In the genomic region with DNA sequence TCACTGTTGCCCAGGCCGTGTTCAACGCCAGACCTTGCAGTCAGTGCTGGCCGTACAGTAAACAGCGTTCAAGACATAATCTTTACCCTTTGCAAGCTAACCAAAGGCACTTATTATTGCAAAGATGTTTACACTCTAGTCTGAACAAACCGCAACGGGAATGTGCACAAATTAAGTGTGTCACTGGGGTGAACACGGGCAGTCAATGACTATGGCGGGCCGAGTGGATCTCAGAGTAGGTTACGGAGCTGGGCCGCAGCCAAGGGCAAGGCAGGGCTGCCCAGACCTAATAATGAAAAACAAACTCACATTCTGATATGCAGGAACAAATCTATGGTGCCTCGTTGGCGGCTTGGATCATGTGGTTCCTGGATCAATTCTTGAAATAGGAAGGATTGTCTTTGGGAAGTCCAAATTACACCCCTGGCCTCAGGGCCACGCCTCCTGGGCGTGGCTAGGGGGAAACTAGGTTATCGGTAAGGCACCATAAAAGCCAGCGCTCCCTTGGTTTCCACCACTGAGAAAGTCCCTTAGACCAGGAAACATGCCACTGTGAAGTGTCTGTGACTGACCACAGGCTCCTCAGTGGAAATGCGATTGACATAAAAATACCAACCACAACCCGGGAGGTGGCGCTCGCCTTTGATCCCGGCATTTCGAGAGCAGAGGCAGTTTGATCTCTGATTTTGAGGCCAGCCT, we compare ENCODE assay signal across 10 mouse cellular contexts. TPM values are rescaled to one million over a fixed set of nuclear protein-coding genes. Genes with fewer than 3 reads are reported as not detected.
DNase-seq lines count a peak whose midpoint lies in the region; ATAC-seq lines count a peak whose summit lies in the region.
"Had no signal": no experiment of that assay in that cellular context is flagged by ENCODE, and none has a peak within 500 bp of the region (broad histone marks: within the 10 kb centered on the region; RNA-seq: fewer than 3 reads in every experiment).

No protein-coding gene starts in this region.

- 50% methylated on average over 23 of the region's 23 CpGs for WGBS in heart, embryonic 12.5 days
- 21% methylated on average over 23 of the region's 23 CpGs for WGBS in large intestine, adult 2 months
- WGBS in midbrain, embryonic 16.5 days = 55% methylated on average over 23 of the region's 23 CpGs

- no peaks in the 10 kb centered on the region for H3K9me3 ChIP-seq in heart, embryonic 12.5 days (replicated peaks)
- no peaks in the 10 kb centered on the region for H3K9me3 ChIP-seq in midbrain, embryonic 16.5 days (replicated peaks; ENCODE audit: control insufficient read depth, low read length, poor library complexity, severe bottlenecking)
- H3K9me3 ChIP-seq: G1E had no signal

- H3K9ac ChIP-seq in heart, embryonic 12.5 days = no peak overlapping the region; the same call in 1 of the 2 replicates
- H3K9ac ChIP-seq in midbrain, embryonic 16.5 days (ENCODE audit: low read depth, low read length) = no peak overlapping the region

- 0 out of 2 replicates have a peak, but pooled peaks cover 6% of the 10 kb centered on the region for H3K27me3 ChIP-seq in heart, embryonic 12.5 days (replicated peaks)
- no peaks in the 10 kb centered on the region for H3K27me3 ChIP-seq in midbrain, embryonic 16.5 days (ENCODE audit: control insufficient read depth, insufficient read depth, low read depth, low read length)

- no peak for DNase-seq in heart, postnatal 36 days
- peak; percentile 76 for DNase-seq in ZHBTc4 (ENCODE audit: low read depth, low spot score)
- DNase-seq in large intestine, adult 2 months (ENCODE audit: low read depth, low spot score) = peak; percentile 65
- DNase-seq in ovary, postnatal 36 days (ENCODE audit: low spot score) = no peak
- DNase-seq: kidney, adult 9 months had no signal

- ATAC-seq in heart, embryonic 12.5 days (ENCODE audit: insufficient number of reproducible peaks, low FRiP score) = no peak
- ATAC-seq in megakaryocyte progenitor cell, adult 5-6 weeks (replicated peaks; ENCODE audit: poor library complexity) = peak; percentile 32
- ATAC-seq in inflammation-experienced regulatory T-cells, adult 6 months = no peak
- ATAC-seq in midbrain, embryonic 16.5 days = no peak

- H3K4me1 ChIP-seq in heart, embryonic 12.5 days (replicated peaks) = peaks cover 15% of the 10 kb centered on the region
- no peaks in the 10 kb centered on the region for H3K4me1 ChIP-seq in midbrain, embryonic 16.5 days (ENCODE audit: control insufficient read depth, insufficient read depth, low read length)

- H3K4me2 ChIP-seq in heart, embryonic 12.5 days = peak overlapping the region; percentile 34; the same call in 1 of the 2 replicates
- H3K4me2 ChIP-seq in midbrain, embryonic 16.5 days (ENCODE audit: low read length) = no peak overlapping the region

- 0 out of 2 replicates have a peak overlapping the region, but pooled peaks have one; percentile 11 for H3K27ac ChIP-seq in heart, embryonic 12.5 days (ENCODE audit: poor library complexity, severe bottlenecking)
- no peak overlapping the region for H3K27ac ChIP-seq in midbrain, embryonic 16.5 days (ENCODE audit: low read length)

- no peak overlapping the region for H3K4me3 ChIP-seq in heart, embryonic 12.5 days
- H3K4me3 ChIP-seq in midbrain, embryonic 16.5 days (ENCODE audit: low read depth, low read length) = no peak overlapping the region

- no peaks in the 10 kb centered on the region for H3K36me3 ChIP-seq in heart, embryonic 12.5 days
- H3K36me3 ChIP-seq in midbrain, embryonic 16.5 days (ENCODE audit: control insufficient read depth, insufficient read depth, low read length) = no peaks in the 10 kb centered on the region
- H3K36me3 ChIP-seq: G1E had no signal

- intact Hi-C loops in heart, postnatal 36 days (cut with DNase I) = no loop called here

RNA-seq across cellular contexts. Expression of a gene that starts 13.2 kb away (rescaled TPM):
- 762 and 794 TPM in 2 replicates for polyA plus RNA-seq in heart, embryonic 12.5 days (2016; fragmentation: Nextera tagmentation; extraction: Ambion mirVana)
- 1,000 to 10,000 TPM; 6,013 to 6,518 TPM for total RNA-seq in heart, postnatal 36 days (2021)
- 2.2 and 2.6 TPM in 2 replicates for polyA plus RNA-seq in large intestine, adult 2 months (2012; rRNA removed)
- total RNA-seq in megakaryocyte progenitor cell, adult 5-6 weeks (2015) = not detected in 2 replicates
- total RNA-seq in megakaryocyte progenitor cell, adult 5-6 weeks (2017) = not detected in 2 replicates
- 1 to 10 TPM in 1 of 3 experiments, not detected in 2; 1.6 TPM for polyA plus RNA-seq in inflammation-experienced regulatory T-cells, adult 6 months (2017; shearing (Covaris generic))
- polyA plus RNA-seq in midbrain, embryonic 16.5 days (2015; fragmentation: Nextera tagmentation; extraction: Ambion mirVana) = 257 and 308 TPM in 2 replicates
- total RNA-seq: G1E had no signal
- polyA plus RNA-seq: G1E had no signal

RNA-seq across cellular contexts. Expression of a gene that starts 13.3 kb away (rescaled TPM):
- 0.88 and 1.5 TPM in 2 replicates for polyA plus RNA-seq in heart, embryonic 12.5 days (2016; fragmentation: Nextera tagmentation; extraction: Ambion mirVana)
- under 1 TPM; 0.57 to 0.89 TPM for total RNA-seq in heart, postnatal 36 days (2021)
- 0.35 TPM in 1 of 2 replicates, not detected in the other for polyA plus RNA-seq in large intestine, adult 2 months (2012; rRNA removed)
- total RNA-seq in megakaryocyte progenitor cell, adult 5-6 weeks (2015) = not detected in 2 replicates
- total RNA-seq in megakaryocyte progenitor cell, adult 5-6 weeks (2017) = not detected in 2 replicates
- not detected for polyA plus RNA-seq in inflammation-experienced regulatory T-cells, adult 6 months (2017; shearing (Covaris generic))
- 1.1 and 1.5 TPM in 2 replicates for polyA plus RNA-seq in midbrain, embryonic 16.5 days (2015; fragmentation: Nextera tagmentation; extraction: Ambion mirVana)
- total RNA-seq: G1E had no signal
- polyA plus RNA-seq: G1E had no signal

RNA-seq across cellular contexts. Expression of a gene that starts 16.2 kb away (rescaled TPM):
- 13.6 and 14.1 TPM in 2 replicates for polyA plus RNA-seq in heart, embryonic 12.5 days (2016; fragmentation: Nextera tagmentation; extraction: Ambion mirVana)
- 1 to 10 TPM; 2.1 to 2.5 TPM for total RNA-seq in heart, postnatal 36 days (2021)
- polyA plus RNA-seq in large intestine, adult 2 months (2012; rRNA removed) = 289 and 323 TPM in 2 replicates
- 0.07 TPM in 1 of 2 replicates, not detected in the other for total RNA-seq in megakaryocyte progenitor cell, adult 5-6 weeks (2015)
- total RNA-seq in megakaryocyte progenitor cell, adult 5-6 weeks (2017) = not detected in 2 replicates
- polyA plus RNA-seq in inflammation-experienced regulatory T-cells, adult 6 months (2017; shearing (Covaris generic)) = under 1 TPM in 2 of 3 experiments, not detected in 1; 0.39 to 0.75 TPM
- polyA plus RNA-seq in midbrain, embryonic 16.5 days (2015; fragmentation: Nextera tagmentation; extraction: Ambion mirVana) = 29.6 and 39.9 TPM in 2 replicates
- total RNA-seq: G1E had no signal
- polyA plus RNA-seq: G1E had no signal

Comparison
In these comparisons a context has a peak if more than half of its experiments do, and no peak if none do; other contexts are left out.
1. DNase-seq: peak in ZHBTc4 (single experiment) and large intestine, adult 2 months (single experiment); none in heart, postnatal 36 days (0 of 2) and ovary, postnatal 36 days (single experiment).
2. RNA of a gene that starts 13.2 kb away (polyA plus RNA-seq): 762 to 794 TPM in heart, embryonic 12.5 days and 257 to 308 TPM in midbrain, embryonic 16.5 days; 2.2 to 2.6 TPM in large intestine, adult 2 months and 1.6 TPM in inflammation-experienced regulatory T-cells, adult 6 months; every median in the first group is over 10 times any median in the second.